Mouse (Mus musculus): ENCODE data around the gene Nfe2.
"Not testable (repeated sequence)": the region's sequence is repeated elsewhere in the genome, so short reads cannot be mapped to it uniquely, and the experiment has no call there.

- TF ChIP-seq EP300, CTCF (IDR thresholded peaks at IDR 0.05; ENCODE audit: low read depth): not testable (repeated sequence)
Measured at GRCm38 (mm10) chr15:103275943-103276342, 17.7 kb upstream of the Nfe2 start.

Data from liver, postnatal 0 days (tissue).